Mouse (Mus musculus): ENCODE results near the gene Slc45a1. TPM values are rescaled to one million over a fixed set of nuclear protein-coding genes. Genes with fewer than 3 reads are reported as not detected.
"Not testable (repeated sequence)": the region's sequence is repeated elsewhere in the genome, so short reads cannot be mapped to it uniquely, and the experiment has no call there.

The Slc45a1 gene
- polyA plus RNA-seq, 1 experiment: not detected

DNA sequence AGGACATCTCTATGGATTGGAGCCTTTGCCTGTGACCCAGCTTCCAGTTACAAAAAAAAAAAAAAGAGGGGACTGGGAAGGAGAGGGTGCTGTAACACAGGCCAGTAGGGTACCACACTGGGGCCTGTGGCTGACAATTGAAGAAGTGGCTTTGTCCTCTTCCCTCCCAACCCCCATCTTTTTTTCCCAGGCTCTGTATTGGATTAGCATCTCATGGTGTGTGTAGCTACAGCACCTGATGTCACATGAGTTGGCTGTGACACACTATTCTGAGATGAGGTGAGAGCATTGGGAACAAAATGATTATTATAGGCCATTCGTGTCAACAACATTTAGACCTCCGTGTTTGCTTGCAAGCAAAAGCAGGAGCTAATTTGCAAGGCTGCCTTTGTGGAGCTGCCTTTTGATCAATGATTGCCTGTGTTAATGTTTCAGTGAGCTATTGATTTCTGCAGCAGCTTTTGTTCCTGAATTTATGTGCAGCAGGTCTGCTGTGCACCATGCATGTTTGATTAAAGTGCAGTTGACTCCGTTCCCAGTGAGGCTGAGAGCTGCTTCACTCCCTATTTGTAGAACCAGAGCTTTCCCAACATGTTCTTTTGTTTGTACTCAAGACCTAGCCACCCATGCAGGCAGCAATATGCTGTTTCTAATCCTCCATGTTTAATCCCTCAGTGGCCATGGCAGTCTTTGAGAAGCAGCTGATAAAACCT is 45.4 kb downstream of the Slc45a1 start:
- WGBS: 84% methylated on average over 3 of the region's 3 CpGs
- Histone ChIP-seq H3K4me1 (ENCODE audit: control insufficient read depth, insufficient read depth, low read length) (peaks cover 2% of the 10 kb centered on the region; the same call in 1 of the 2 replicates), H3K4me3 (replicated peaks; ENCODE audit: control insufficient read depth, low read depth, low read length) (no peak overlapping the region), H3K27ac (ENCODE audit: control insufficient read depth, insufficient read depth, low read depth, low read length, poor library complexity) (no peak overlapping the region)
- TF ChIP-seq CTCF (IDR thresholded peaks at IDR 0.05; ENCODE audit: control insufficient read depth, insufficient read depth, low read length) (no peak), POLR2A (IDR thresholded peaks at IDR 0.05; ENCODE audit: borderline replicate concordance, control insufficient read depth, low read depth, low read length) (no peak)

DNA sequence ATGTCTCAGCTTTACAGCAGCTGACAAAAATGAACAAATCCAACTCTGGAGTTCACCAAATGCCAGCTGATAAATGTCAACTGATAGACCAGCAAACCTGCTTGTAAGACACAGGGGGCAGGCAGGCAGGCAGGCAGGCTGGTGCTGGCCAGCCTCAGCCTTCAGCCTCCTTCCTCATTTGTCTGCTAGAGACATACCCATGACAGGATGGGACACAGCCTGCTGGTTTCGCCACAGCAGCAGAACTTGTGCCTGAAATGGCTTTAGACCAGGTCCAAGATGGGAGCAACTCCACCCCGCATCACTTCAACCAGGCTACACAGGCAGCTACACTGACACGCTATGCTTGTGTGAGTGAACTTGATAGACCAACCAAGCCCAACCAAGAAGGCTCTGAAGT is 46.2 kb downstream of the Slc45a1 start:
- no peak for TF ChIP-seq POLR2A (IDR thresholded peaks at IDR 0.05; ENCODE audit: borderline replicate concordance, control insufficient read depth, low read depth, low read length)
- no peak for TF ChIP-seq CTCF (IDR thresholded peaks at IDR 0.05; ENCODE audit: control insufficient read depth, insufficient read depth, low read length)
- WGBS: 61% methylated on average over 3 of the region's 3 CpGs
- Histone ChIP-seq H3K4me1 (ENCODE audit: control insufficient read depth, insufficient read depth, low read length) (peaks cover 2% of the 10 kb centered on the region; the same call in 1 of the 2 replicates), H3K4me3 (replicated peaks; ENCODE audit: control insufficient read depth, low read depth, low read length) (no peak overlapping the region), H3K27ac (ENCODE audit: control insufficient read depth, insufficient read depth, low read depth, low read length, poor library complexity) (no peak overlapping the region; the same call in 1 of the 2 replicates)

DNA sequence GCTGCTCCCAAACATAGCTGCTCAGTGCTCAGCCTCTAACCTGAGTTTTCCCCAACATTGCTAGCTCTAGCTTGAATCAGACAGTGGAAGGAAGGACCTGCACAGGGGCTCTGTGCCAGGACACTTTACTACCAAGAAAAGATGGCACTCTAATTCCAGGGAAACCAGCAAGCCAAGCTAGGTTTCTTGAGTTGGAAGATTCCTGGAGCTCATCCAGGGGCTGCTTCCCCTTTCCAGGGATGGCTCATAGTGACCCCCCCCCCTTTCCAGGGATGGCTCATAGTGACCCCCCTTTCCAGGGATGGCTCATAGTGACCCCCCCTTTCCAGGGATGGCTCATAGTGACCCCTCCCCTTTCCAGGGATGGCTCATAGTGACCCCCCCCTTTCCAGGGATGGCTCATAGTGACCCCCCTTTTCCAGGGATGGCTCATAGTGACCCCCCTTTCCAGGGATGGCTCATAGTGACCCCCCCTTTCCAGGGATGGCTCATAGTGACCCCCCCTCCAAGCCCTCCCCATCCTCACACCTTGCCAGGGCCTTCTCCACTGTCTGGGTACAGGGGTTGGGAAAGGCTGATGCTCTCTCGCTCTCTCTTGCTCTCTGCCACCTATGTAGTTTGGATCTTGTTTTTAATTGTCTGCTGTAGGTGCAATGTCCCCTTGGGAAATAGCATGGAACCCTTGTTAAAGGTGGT is 48.5 kb downstream of the Slc45a1 start:
- H3K4me3 ChIP-seq (replicated peaks; ENCODE audit: control insufficient read depth, low read depth, low read length): no peak overlapping the region
- TF ChIP-seq POLR2A (IDR thresholded peaks at IDR 0.05; ENCODE audit: borderline replicate concordance, control insufficient read depth, low read depth, low read length) (no peak), CTCF (IDR thresholded peaks at IDR 0.05; ENCODE audit: control insufficient read depth, insufficient read depth, low read length) (no peak)
- H3K4me1 ChIP-seq (ENCODE audit: control insufficient read depth, insufficient read depth, low read length): peaks cover 2% of the 10 kb centered on the region; the same call in 1 of the 2 replicates
- 90% methylated on average over 1 of the region's 1 CpGs for WGBS
- H3K27ac ChIP-seq (ENCODE audit: control insufficient read depth, insufficient read depth, low read depth, low read length, poor library complexity): no peak overlapping the region

DNA sequence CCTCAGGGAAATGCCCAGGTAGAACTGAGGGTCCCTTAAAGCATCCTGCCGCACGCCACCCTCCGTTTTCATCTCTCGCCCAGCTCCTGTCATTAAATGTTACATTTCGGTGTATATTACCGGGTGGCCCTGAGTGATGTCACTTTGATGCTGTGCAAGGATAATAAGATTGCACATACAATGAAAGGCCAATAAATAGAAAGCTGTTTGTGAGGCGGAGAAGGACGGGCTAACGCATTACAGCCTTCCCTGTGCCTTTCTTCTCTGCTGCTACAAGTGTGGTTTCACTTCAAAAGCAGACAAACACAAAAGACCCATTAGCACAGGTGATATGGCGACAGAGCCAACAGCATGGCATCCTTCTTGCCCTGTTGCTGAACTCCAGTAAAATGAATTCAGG is 50.5 kb downstream of the Slc45a1 start:
- Histone ChIP-seq H3K27ac (ENCODE audit: control insufficient read depth, insufficient read depth, low read depth, low read length, poor library complexity) (no peak overlapping the region), H3K4me1 (ENCODE audit: control insufficient read depth, insufficient read depth, low read length) (peaks cover 2% of the 10 kb centered on the region; the same call in 1 of the 2 replicates), H3K4me3 (replicated peaks; ENCODE audit: control insufficient read depth, low read depth, low read length) (no peak overlapping the region)
- 91% methylated on average over 10 of the region's 10 CpGs for WGBS
- TF ChIP-seq CTCF (IDR thresholded peaks at IDR 0.05; ENCODE audit: control insufficient read depth, insufficient read depth, low read length) (no peak), POLR2A (IDR thresholded peaks at IDR 0.05; ENCODE audit: borderline replicate concordance, control insufficient read depth, low read depth, low read length) (no peak)

DNA sequence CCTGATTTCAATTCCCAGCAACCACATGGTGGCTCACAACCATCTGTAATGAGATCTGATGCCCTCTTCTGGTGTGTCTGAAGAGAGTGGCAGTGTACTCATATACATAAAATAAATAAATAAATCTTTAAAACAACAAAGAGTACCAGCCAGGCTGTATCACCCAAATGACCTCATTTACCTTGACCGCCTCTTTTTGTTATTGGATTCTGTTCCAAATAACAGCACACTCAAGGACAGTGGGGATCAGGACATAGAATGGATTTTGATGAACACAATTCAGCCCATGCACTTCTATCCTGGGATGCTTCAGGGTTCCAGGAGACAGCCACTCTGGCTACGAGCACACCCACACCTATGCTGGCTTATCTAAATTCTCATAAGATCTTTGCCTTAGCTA is 51.5 kb downstream of the Slc45a1 start:
- WGBS: 87% methylated on average over 2 of the region's 2 CpGs
- H3K4me1 ChIP-seq (ENCODE audit: control insufficient read depth, insufficient read depth, low read length); H3K27ac ChIP-seq (ENCODE audit: control insufficient read depth, insufficient read depth, low read depth, low read length, poor library complexity); H3K4me3 ChIP-seq (replicated peaks; ENCODE audit: control insufficient read depth, low read depth, low read length): not testable (repeated sequence)

DNA sequence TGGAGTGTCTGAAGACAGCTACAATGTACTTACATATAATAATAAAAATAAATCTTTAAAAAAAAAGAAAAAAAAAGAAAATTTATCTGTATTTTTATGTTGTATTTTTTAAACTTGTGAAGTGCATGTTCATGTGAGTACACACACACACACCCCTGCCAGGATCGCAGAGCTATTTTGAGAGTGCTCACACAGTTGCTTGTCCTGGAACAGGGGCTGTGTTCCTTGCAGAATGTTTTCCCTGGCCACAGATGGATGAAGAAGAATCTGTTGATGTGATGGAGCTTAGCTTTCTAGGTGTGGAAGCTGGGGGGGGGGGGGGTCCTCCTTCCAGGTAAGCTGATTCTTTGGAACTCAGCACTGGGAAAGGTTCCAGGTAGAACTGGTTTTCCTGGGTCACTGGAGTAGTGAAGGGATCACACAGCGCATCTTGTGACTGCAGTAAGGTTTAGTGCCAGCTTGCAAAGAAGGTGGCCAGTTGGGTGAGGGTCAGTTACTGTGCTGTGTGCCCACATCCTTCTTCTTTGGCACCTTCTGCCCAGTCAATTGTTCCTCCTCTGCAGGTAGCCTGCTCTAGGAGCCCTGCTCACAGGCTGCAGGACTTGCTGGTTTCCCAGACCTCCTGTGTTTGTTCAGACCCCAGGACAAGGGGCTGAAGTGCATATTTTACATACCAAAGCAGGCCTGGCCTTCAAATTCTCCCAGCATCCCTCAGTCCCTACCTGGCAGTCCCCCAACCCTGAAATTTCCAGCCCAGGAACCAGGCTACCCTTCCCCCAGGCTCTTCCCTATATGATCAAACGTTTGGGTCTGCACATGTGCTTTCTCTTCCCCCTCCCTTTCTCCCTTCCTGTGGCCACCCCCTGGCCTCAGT is 52.6 kb downstream of the Slc45a1 start:
- H3K4me1 ChIP-seq (ENCODE audit: control insufficient read depth, insufficient read depth, low read length): no peaks in the 10 kb centered on the region; the same call in 1 of the 2 replicates
- WGBS: 69% methylated on average over 3 of the region's 3 CpGs
- no peak overlapping the region for H3K4me3 ChIP-seq (replicated peaks; ENCODE audit: control insufficient read depth, low read depth, low read length)
- TF ChIP-seq CTCF (IDR thresholded peaks at IDR 0.05; ENCODE audit: control insufficient read depth, insufficient read depth, low read length) (no peak), POLR2A (IDR thresholded peaks at IDR 0.05; ENCODE audit: borderline replicate concordance, control insufficient read depth, low read depth, low read length) (no peak)
- H3K27ac ChIP-seq (ENCODE audit: control insufficient read depth, insufficient read depth, low read depth, low read length, poor library complexity): no peak overlapping the region

DNA sequence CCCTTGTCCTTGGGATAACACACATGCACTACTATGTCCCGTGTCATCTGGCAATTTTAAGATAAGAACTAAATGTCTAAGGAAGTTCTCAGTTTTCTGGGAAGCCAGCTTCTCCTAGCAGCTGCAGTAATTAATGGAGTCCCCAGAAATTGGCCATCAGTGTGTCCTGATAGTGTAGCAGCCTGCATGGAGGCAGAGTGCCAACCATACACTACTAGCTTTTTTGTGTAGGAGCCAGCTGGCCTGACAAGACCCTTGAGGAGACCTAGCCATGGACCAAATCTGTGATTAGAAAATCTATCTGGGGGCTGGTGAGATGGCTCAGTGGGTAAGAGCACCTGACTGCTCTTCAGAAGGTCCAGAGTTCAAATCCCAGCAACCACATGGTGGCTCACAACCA is 53.3 kb downstream of the Slc45a1 start:
- TF ChIP-seq CTCF (IDR thresholded peaks at IDR 0.05; ENCODE audit: control insufficient read depth, insufficient read depth, low read length) (no peak), POLR2A (IDR thresholded peaks at IDR 0.05; ENCODE audit: borderline replicate concordance, control insufficient read depth, low read depth, low read length) (no peak)
- no peaks in the 10 kb centered on the region; the same call in 1 of the 2 replicates for H3K4me1 ChIP-seq (ENCODE audit: control insufficient read depth, insufficient read depth, low read length)
- no peak overlapping the region for H3K4me3 ChIP-seq (replicated peaks; ENCODE audit: control insufficient read depth, low read depth, low read length)
- WGBS: 70% methylated on average over 1 of the region's 1 CpGs
- H3K27ac ChIP-seq (ENCODE audit: control insufficient read depth, insufficient read depth, low read depth, low read length, poor library complexity): no peak overlapping the region

DNA sequence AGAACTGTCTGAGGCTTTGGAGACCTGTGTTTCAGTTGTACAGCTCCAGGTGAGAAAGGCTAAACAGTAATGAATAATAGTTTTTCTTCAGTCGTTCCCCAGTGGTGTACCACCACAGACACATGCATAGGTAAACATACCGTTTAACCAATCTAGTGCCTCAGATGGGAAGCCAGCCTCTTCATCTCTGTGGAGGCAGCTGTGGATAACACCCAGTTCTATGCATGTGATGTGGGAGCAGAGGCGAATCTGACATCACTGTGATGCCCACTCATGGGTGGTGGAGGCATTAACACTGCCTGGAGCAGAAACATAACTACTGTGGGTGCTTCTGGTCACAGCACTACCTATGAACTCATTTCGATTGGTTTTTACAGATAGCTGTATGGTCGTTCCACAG is 56.0 kb downstream of the Slc45a1 start:
- no peak overlapping the region for H3K4me3 ChIP-seq (replicated peaks; ENCODE audit: control insufficient read depth, low read depth, low read length)
- WGBS: 80% methylated on average over 5 of the region's 5 CpGs
- H3K4me1 ChIP-seq (ENCODE audit: control insufficient read depth, insufficient read depth, low read length): peaks cover 2% of the 10 kb centered on the region
- H3K27ac ChIP-seq (ENCODE audit: control insufficient read depth, insufficient read depth, low read depth, low read length, poor library complexity): no peak overlapping the region
- TF ChIP-seq CTCF (IDR thresholded peaks at IDR 0.05; ENCODE audit: control insufficient read depth, insufficient read depth, low read length): no peak
- no peak for TF ChIP-seq POLR2A (IDR thresholded peaks at IDR 0.05; ENCODE audit: borderline replicate concordance, control insufficient read depth, low read depth, low read length)
